Mouse (Mus musculus): ENCODE measurements around the gene Csrp2. TPM values are rescaled to one million over a fixed set of nuclear protein-coding genes. Genes with fewer than 3 reads are reported as not detected.

Gene Csrp2
- polyA plus RNA-seq, 1 experiment from 2014 or later: 239 TPM

- Histone ChIP-seq H3K9me3 (no peaks in the 10 kb centered on the region), H3K36me3 (no peaks in the 10 kb centered on the region), H3K4me1 (peaks cover 14% of the 10 kb centered on the region; the same call in 1 of the 2 replicates), H3K27ac (0 out of 2 replicates have a peak overlapping the region, but pooled peaks have one; percentile 42), H3K4me2 (replicated peaks) (peak overlapping the region; percentile 15; the same call in 1 of the 2 replicates), H3K9ac (no peak overlapping the region), H3K4me3 (no peak overlapping the region), H3K27me3 (no peaks in the 10 kb centered on the region)
- 22% methylated on average over 11 of the region's 11 CpGs for WGBS
- no peak for ATAC-seq (ENCODE audit: insufficient number of reproducible peaks, insufficient read depth, low FRiP score, low TSS enrichment)
These were observed 2.8 kb upstream of the Csrp2 start for GRCm38 (mm10) chr10:110916666-110917344.

DNA sequence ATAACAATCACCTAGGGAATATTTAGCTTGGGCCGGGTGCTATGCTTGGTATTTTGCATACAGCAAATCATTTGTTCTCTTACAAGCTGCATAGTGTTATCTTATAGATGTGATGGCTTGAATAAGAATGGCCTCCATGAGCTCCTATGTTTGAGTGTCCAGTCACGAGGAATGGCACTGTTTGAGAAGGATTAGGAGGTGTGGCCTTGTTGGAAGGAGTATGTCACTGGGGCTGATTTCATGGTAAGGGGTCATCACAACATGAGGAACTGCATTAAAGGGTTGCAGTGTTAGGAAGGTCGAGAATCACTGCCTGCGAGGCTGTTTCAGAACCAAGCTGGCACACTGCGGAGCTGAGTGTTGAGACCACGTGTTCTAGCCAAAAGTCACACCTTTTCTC, 2.1 kb upstream of the Csrp2 start:
- 90% methylated on average over 6 of the region's 6 CpGs for WGBS
- Histone ChIP-seq H3K36me3 (no peaks in the 10 kb centered on the region), H3K9ac (no peak overlapping the region), H3K27me3 (no peaks in the 10 kb centered on the region), H3K27ac (no peak overlapping the region), H3K4me3 (no peak overlapping the region), H3K4me2 (replicated peaks) (no peak overlapping the region), H3K9me3 (no peaks in the 10 kb centered on the region), H3K4me1 (peaks cover 21% of the 10 kb centered on the region; the same call in 1 of the 2 replicates)
- ATAC-seq (ENCODE audit: insufficient number of reproducible peaks, insufficient read depth, low FRiP score, low TSS enrichment): no peak

GRCm38 (mm10) chr10:110918414-110919391, 886 bp upstream of the Csrp2 start:
- ATAC-seq (ENCODE audit: insufficient number of reproducible peaks, insufficient read depth, low FRiP score, low TSS enrichment): 0 out of 2 replicates have a peak, but pooled peaks have one; percentile 11
- H3K4me1 ChIP-seq: peaks cover 25% of the 10 kb centered on the region; the same call in 1 of the 2 replicates
- H3K4me3 ChIP-seq: peak overlapping the region; percentile 88
- no peak overlapping the region for H3K9ac ChIP-seq
- H3K9me3 ChIP-seq: no peaks in the 10 kb centered on the region
- H3K27me3 ChIP-seq: no peaks in the 10 kb centered on the region
- H3K36me3 ChIP-seq: peaks cover 4% of the 10 kb centered on the region; the same call in 1 of the 2 replicates
- WGBS: 13% methylated on average over 26 of the region's 26 CpGs
- H3K4me2 ChIP-seq (replicated peaks): peak overlapping the region; percentile 76
- peak overlapping the region; percentile 98 for H3K27ac ChIP-seq

DNA sequence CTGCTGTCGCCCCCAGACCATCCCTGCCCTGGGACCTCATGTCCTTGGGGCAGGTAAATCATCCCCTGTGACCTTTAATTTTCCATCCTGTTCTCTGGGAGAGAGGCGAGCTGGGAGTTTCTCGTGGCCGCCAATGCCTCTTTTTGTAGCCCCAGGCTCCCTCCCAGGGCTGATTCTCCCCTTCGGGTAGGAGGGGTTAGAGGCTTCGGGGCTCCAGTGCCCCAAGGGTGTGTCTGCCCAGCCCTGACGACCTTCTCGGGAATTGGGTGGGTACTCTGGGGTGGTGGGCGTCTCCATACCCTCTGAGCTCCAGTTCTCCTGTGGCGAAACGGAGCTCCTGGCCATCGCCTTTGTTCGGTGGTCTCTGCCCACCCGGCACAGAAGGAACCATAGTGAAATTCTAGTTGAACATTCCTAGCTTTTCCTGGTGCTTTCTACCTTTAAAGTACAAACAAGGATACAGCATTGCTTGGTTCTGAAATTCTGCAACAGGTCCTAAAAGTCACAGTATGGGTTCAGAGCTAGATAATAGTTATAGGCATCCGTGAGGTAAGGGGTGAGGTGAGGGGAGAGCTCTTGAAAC, 870 bp downstream of the Csrp2 start:
- Histone ChIP-seq H3K4me3 (peak overlapping the region; percentile 88), H3K9me3 (no peaks in the 10 kb centered on the region), H3K36me3 (peaks cover 4% of the 10 kb centered on the region; the same call in 1 of the 2 replicates), H3K27ac (peak overlapping the region; percentile 98), H3K27me3 (no peaks in the 10 kb centered on the region), H3K4me1 (peaks cover 26% of the 10 kb centered on the region; the same call in 1 of the 2 replicates), H3K9ac (peak overlapping the region; percentile 78), H3K4me2 (replicated peaks) (peak overlapping the region; percentile 76)
- under 1% methylated on average over 15 of the region's 15 CpGs for WGBS
- ATAC-seq (ENCODE audit: insufficient number of reproducible peaks, insufficient read depth, low FRiP score, low TSS enrichment): peak; percentile 8; the same call in 1 of the 2 replicates

DNA sequence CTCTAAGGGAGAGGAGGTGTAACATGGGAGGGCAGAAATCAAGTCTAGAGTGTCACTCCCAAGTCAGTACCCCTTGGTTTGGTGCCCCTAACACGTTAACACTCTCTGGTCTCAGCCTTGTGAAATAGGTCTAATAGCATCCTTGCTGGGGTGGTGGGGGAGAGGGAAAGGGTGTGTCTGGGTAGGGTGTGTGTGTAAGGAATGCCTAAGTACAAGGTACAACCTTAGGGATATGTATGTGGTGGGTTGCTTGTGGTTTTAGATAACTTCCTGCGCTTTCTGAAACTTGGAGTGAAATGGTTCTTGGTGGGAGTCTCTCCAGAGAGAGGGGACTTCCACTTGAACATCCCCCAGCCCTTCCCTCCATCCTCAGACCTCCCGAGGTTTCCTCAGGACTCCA, 2.3 kb downstream of the Csrp2 start:
- no peak for ATAC-seq (ENCODE audit: insufficient number of reproducible peaks, insufficient read depth, low FRiP score, low TSS enrichment)
- 49% methylated on average over 3 of the region's 3 CpGs for WGBS
- Histone ChIP-seq H3K27ac (no peak overlapping the region), H3K9ac (peak overlapping the region; percentile 24; the same call in 1 of the 2 replicates), H3K4me2 (replicated peaks) (peak overlapping the region; percentile 76), H3K4me3 (peak overlapping the region; percentile 88), H3K36me3 (peaks cover 4% of the 10 kb centered on the region; the same call in 1 of the 2 replicates), H3K9me3 (no peaks in the 10 kb centered on the region), H3K4me1 (peaks cover 33% of the 10 kb centered on the region), H3K27me3 (no peaks in the 10 kb centered on the region)

GRCm38 (mm10) chr10:110922612-110923011, 3.0 kb downstream of the Csrp2 start:
- no peak overlapping the region for H3K9ac ChIP-seq
- no peak overlapping the region for H3K27ac ChIP-seq
- H3K9me3 ChIP-seq: no peaks in the 10 kb centered on the region
- H3K4me2 ChIP-seq (replicated peaks): peak overlapping the region; percentile 76
- H3K36me3 ChIP-seq: peaks cover 4% of the 10 kb centered on the region; the same call in 1 of the 2 replicates
- no peaks in the 10 kb centered on the region for H3K27me3 ChIP-seq
- peak overlapping the region; percentile 88 for H3K4me3 ChIP-seq
- H3K4me1 ChIP-seq: peaks cover 36% of the 10 kb centered on the region
- 75% methylated on average over 9 of the region's 9 CpGs for WGBS
- no peak for ATAC-seq (ENCODE audit: insufficient number of reproducible peaks, insufficient read depth, low FRiP score, low TSS enrichment)

GRCm38 (mm10) chr10:110927491-110927890, 7.9 kb downstream of the Csrp2 start:
- Histone ChIP-seq H3K4me2 (replicated peaks) (no peak overlapping the region), H3K9me3 (no peaks in the 10 kb centered on the region), H3K9ac (no peak overlapping the region), H3K4me3 (no peak overlapping the region), H3K4me1 (peaks cover 69% of the 10 kb centered on the region), H3K27ac (0 out of 2 replicates have a peak overlapping the region, but pooled peaks have one; percentile 12), H3K27me3 (no peaks in the 10 kb centered on the region), H3K36me3 (peaks cover 8% of the 10 kb centered on the region; the same call in 1 of the 2 replicates)
- ATAC-seq (ENCODE audit: insufficient number of reproducible peaks, insufficient read depth, low FRiP score, low TSS enrichment): 0 out of 2 replicates have a peak, but pooled peaks have one; percentile 35
- 50% methylated on average over 11 of the region's 11 CpGs for WGBS

GRCm38 (mm10) chr10:110929756-110930155, 10.2 kb downstream of the Csrp2 start:
- Histone ChIP-seq H3K4me2 (replicated peaks) (no peak overlapping the region), H3K36me3 (0 out of 2 replicates have a peak, but pooled peaks cover 7% of the 10 kb centered on the region), H3K27me3 (no peaks in the 10 kb centered on the region), H3K4me3 (no peak overlapping the region), H3K27ac (no peak overlapping the region; the same call in 1 of the 2 replicates), H3K9me3 (no peaks in the 10 kb centered on the region), H3K4me1 (peaks cover 66% of the 10 kb centered on the region), H3K9ac (no peak overlapping the region)
- WGBS: 62% methylated on average over 4 of the region's 4 CpGs
- no peak for ATAC-seq (ENCODE audit: insufficient number of reproducible peaks, insufficient read depth, low FRiP score, low TSS enrichment)

DNA sequence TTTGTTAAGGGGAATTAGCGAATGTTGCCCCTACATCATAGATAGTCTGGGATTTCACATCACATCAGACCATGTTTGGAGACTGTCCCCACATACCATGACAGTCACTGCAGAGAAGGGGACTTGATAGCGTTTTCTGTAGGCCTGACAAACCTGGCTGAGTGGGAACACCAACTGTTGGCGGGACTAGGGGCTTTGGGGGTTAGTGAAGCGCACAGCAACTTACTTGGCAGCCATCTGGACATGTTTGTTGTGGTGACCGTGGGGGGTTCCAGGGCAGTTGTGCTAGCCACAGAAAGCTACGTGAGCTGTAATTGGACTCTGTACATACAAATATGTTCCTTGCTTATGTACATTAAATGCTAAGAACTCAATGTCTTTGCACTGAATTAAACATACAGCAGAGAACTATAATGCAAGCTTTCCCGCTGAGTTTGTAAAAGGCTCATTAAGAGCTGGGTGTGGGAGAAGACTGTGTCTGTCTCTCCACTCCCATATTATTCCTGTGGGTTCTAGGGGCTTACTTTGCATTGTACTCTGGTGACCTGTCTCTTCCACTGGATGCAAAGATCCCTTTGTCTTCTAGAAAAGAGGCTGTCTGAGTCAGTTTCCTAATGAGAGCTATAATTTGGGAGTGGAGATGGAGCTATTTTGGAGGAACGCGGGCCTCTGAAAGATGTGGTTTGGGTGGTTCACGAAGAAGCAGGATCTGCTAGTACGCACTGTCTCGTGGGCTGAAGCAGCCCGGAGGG, 11.7 kb downstream of the Csrp2 start:
- Histone ChIP-seq H3K4me2 (replicated peaks) (peak overlapping the region; percentile 35), H3K27ac (peak overlapping the region; percentile 51), H3K9ac (no peak overlapping the region), H3K4me3 (no peak overlapping the region), H3K27me3 (no peaks in the 10 kb centered on the region), H3K9me3 (no peaks in the 10 kb centered on the region), H3K36me3 (0 out of 2 replicates have a peak, but pooled peaks cover 10% of the 10 kb centered on the region), H3K4me1 (peaks cover 56% of the 10 kb centered on the region)
- peak; percentile 19; the same call in 1 of the 2 replicates for ATAC-seq (ENCODE audit: insufficient number of reproducible peaks, insufficient read depth, low FRiP score, low TSS enrichment)
- 45% methylated on average over 13 of the region's 13 CpGs for WGBS

DNA sequence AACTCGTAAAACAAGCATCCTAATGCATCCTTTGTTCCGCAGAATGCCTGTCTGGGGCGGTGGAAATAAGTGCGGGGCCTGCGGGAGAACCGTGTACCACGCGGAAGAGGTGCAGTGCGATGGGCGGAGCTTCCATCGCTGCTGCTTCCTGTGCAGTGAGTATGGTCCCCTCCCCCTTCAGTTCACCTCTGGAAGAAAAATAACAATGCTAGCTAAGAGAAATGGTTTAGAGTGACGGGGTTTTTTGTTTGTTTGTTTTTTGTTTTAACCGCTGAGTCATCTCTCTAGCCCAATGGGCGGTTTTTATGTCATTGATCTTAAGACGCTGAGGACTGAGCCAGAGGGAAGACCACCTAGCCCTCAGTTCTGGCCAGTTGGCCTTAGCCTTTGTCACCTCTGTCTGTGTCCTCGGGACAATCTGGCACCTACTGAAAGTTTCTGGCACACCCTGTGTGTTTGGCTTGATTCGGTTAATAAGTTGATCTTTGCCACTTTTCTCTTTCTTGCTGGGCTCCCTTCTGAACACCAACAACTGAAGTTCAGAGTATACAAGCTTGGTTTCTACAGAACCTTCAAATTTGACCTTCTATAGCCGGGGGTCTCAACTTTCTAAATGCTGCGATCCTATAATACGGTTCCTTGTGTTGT, 12.4 kb downstream of the Csrp2 start:
- ATAC-seq (ENCODE audit: insufficient number of reproducible peaks, insufficient read depth, low FRiP score, low TSS enrichment): 0 out of 2 replicates have a peak, but pooled peaks have one; percentile 49
- no peak overlapping the region for H3K9ac ChIP-seq
- H3K27me3 ChIP-seq: no peaks in the 10 kb centered on the region
- H3K9me3 ChIP-seq: no peaks in the 10 kb centered on the region
- 0 out of 2 replicates have a peak, but pooled peaks cover 12% of the 10 kb centered on the region for H3K36me3 ChIP-seq
- WGBS: 59% methylated on average over 20 of the region's 20 CpGs
- peaks cover 49% of the 10 kb centered on the region for H3K4me1 ChIP-seq
- H3K4me3 ChIP-seq: no peak overlapping the region
- peak overlapping the region; percentile 35 for H3K4me2 ChIP-seq (replicated peaks)
- H3K27ac ChIP-seq: peak overlapping the region; percentile 51
